Mouse (Mus musculus) ES-E14 (cell line): Measurements from ENCODE around the gene Hivep3. TPM values are rescaled to one million over a fixed set of nuclear protein-coding genes. Genes with fewer than 3 reads are reported as not detected.

Source experiments
- DNase-seq: peaks from one replicate; pipeline ENCODE4 v3.0.0-alpha.2; 2013; ENCODE audit warnings: low read depth, low spot score
- H3K27ac ChIP-seq: 2 replicates; pipeline ENCODE4 v1.5.1; 2012; ENCODE audit warnings: low read depth, mild to moderate bottlenecking, low read length, moderate library complexity, mixed read lengths; ENCODE audit not compliant: poor library complexity, insufficient read depth, severe bottlenecking
- H3K36me3 ChIP-seq: 2 replicates; pipeline ENCODE4 v1.6.1; 2012; ENCODE audit warnings: mild to moderate bottlenecking, low read length, moderate library complexity, mixed read lengths; ENCODE audit not compliant: control insufficient read depth, poor library complexity, insufficient read depth, severe bottlenecking
- H3K4me1 ChIP-seq, 2 experiments: fragments of 150-350 bp in 1 of 2; sonication (generic) in 1 of 2; 2 replicates each; pipeline ENCODE4 v1.6.1; 2012; ENCODE audit warnings: low read length in 2 of 2, mild to moderate bottlenecking in 1 of 2, mixed read lengths in 1 of 2; ENCODE audit not compliant: control insufficient read depth in 2 of 2, insufficient read depth in 2 of 2, poor library complexity in 1 of 2
- H3K4me3 ChIP-seq, 2 experiments: fragments of 150-350 bp in 1 of 2; sonication (generic) in 1 of 2; 2 replicates each; pipeline ENCODE4 v1.5.1; 2012; ENCODE audit warnings: low read length in 2 of 2, low read depth in 1 of 2, mild to moderate bottlenecking in 1 of 2, mixed read lengths in 1 of 2; ENCODE audit not compliant: insufficient read depth in 1 of 2, poor library complexity in 1 of 2, severe bottlenecking in 1 of 2
- H3K9ac ChIP-seq: 2 replicates; pipeline ENCODE4 v1.6.1; 2012; ENCODE audit warnings: low read depth, mild to moderate bottlenecking, low read length, mixed read lengths; ENCODE audit not compliant: poor library complexity, insufficient read depth, severe bottlenecking
- H3K9me3 ChIP-seq: fragments of 150-350 bp; sonication (generic); 2 replicates; pipeline ENCODE4 v1.6.1; 2012; ENCODE audit warnings: low read depth, mild to moderate bottlenecking, low read length; ENCODE audit not compliant: control insufficient read depth, insufficient read depth
- CHD2 ChIP-seq: IDR thresholded peaks from 2 replicates; pipeline ENCODE4 v1.6.1; 2014; ENCODE audit warnings: mild to moderate bottlenecking, low read depth, low read length, inconsistent platforms
- HCFC1 ChIP-seq: IDR thresholded peaks from 2 replicates; pipeline ENCODE4 v1.6.1; 2012; ENCODE audit warnings: low read length, inconsistent platforms, borderline replicate concordance; ENCODE audit not compliant: insufficient read depth
- MAFK ChIP-seq: IDR thresholded peaks from 2 replicates; pipeline ENCODE4 v1.6.1; 2014; ENCODE audit warnings: mild to moderate bottlenecking, low read depth, low read length, inconsistent platforms; ENCODE audit not compliant: insufficient read depth
- ZC3H11A ChIP-seq: IDR thresholded peaks from 2 replicates; pipeline ENCODE4 v1.6.1; 2012; ENCODE audit warnings: low read depth, mild to moderate bottlenecking, inconsistent platforms, low read length, borderline replicate concordance
- ZNF384 ChIP-seq: IDR thresholded peaks from 2 replicates; pipeline ENCODE4 v1.6.1; 2012; ENCODE audit warnings: low read depth, low read length, inconsistent platforms
- in situ Hi-C, 2 experiments: fragments of 600-800 bp; cut with MboI; formaldehyde crosslinking; loops; one replicate each; pipeline ENCODE4 v1.15.1; 2025; ENCODE audit warnings: low sequenced_read_pairs in 2 of 2, inconsistent platforms in 1 of 2; ENCODE audit not compliant: unreplicated experiment in 2 of 2
- total RNA-seq: library from RNA; depleted of rRNA; stranded (reverse); fragments of 300-350 nt; gene quantifications from 2 replicates; pipeline ENCODE4 v1.2.3, GENCODE M21; 2012

Hivep3 gene
- total RNA-seq, 1 experiment: 1.4 TPM

DNA sequence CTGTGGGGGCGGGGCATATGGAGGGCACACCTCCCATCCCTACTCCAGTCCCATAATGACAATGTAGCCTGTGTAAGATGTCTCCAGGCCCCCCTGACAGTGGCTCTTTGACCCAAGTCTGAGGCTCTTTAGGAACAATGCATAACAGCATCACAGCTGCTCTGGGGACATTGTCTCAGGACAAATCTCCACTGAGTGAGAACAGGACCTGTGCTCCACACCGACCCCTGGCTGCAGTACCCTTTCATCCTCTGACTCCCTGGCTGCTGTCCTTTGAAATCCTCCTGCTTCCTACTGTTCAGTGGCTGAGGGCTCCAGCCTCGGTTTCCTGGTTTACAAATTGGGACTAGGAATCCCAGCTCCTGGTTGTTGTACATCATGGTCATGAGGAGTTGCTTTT is 269.4 kb downstream of the Hivep3 start:
- Histone ChIP-seq H3K36me3 (no peaks in the 10 kb centered on the region), H3K4me1 (no peaks in the 10 kb centered on the region), H3K27ac (no peak overlapping the region), H3K4me3 (no peak overlapping the region), H3K9ac (no peak overlapping the region), H3K9me3 (no peaks in the 10 kb centered on the region)
- TF ChIP-seq ZNF384 (no peak), HCFC1 (no peak), MAFK (no peak), CHD2 (no peak), ZC3H11A (no peak)
- DNase-seq: no peak
- in situ Hi-C loops: no loop called here

GRCm38 (mm10) chr4:120006046-120006445 is 272.5 kb downstream of the Hivep3 start:
- DNase-seq: no peak
- Histone ChIP-seq H3K27ac (no peak overlapping the region), H3K36me3 (no peaks in the 10 kb centered on the region), H3K4me3 (no peak overlapping the region), H3K9ac (no peak overlapping the region), H3K9me3 (no peaks in the 10 kb centered on the region), H3K4me1 (no peaks in the 10 kb centered on the region)
- TF ChIP-seq MAFK: no peak
- no peak for TF ChIP-seq CHD2
- no peak for TF ChIP-seq HCFC1
- TF ChIP-seq ZNF384: no peak
- no peak for TF ChIP-seq ZC3H11A
- in situ Hi-C loops: no loop called here

DNA sequence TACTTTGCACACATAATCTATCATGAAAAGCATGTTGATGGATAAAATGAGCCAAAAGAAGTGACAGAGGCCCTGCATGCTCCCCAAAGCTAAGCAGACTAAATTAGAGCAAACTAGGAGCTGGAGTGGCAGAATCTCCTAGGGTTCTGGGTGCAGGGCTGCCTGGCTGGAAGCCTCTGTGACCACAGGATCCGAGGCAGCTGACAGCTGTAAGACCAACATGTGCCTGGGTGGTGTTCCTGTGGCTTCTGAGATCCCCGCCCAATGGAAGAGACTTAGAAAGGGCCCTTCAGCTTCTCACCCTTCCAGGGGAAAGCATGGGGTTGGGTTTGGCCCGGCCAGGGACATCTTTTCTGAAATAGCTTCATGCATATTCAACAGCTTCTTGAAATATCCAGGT is 274.3 kb downstream of the Hivep3 start:
- H3K36me3 ChIP-seq: no peaks in the 10 kb centered on the region
- no peak overlapping the region for H3K27ac ChIP-seq
- TF ChIP-seq HCFC1: no peak
- TF ChIP-seq ZNF384: no peak
- TF ChIP-seq ZC3H11A: no peak
- TF ChIP-seq CHD2: no peak
- TF ChIP-seq MAFK: no peak
- H3K4me1 ChIP-seq: no peaks in the 10 kb centered on the region
- H3K4me3 ChIP-seq: no peak overlapping the region
- H3K9ac ChIP-seq: no peak overlapping the region
- DNase-seq: no peak
- in situ Hi-C loops: no loop called here
- no peaks in the 10 kb centered on the region for H3K9me3 ChIP-seq

DNA sequence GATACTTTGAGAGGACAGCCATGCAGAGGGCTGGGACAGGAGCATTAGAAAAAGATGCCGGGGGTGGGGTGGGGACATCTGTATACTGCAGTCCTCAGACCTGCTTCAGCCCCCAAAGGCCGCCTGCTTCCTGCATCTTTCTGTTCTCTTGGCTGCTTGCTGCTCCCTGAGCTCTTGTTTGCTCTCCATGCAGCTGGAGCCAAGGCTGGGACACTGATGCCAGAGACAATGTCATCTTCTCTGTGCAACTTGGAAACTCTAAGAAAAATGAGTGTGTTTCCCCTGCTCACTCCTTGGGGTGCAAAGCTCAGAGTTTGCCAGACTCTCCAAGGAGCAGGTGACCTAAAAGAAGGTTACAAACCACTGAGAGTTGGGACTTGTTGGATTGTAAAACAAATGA is 275.6 kb downstream of the Hivep3 start:
- no peak overlapping the region for H3K9ac ChIP-seq
- H3K36me3 ChIP-seq: no peaks in the 10 kb centered on the region
- in situ Hi-C loops: no loop called here
- H3K9me3 ChIP-seq: no peaks in the 10 kb centered on the region
- no peaks in the 10 kb centered on the region for H3K4me1 ChIP-seq
- TF ChIP-seq HCFC1: no peak
- no peak for TF ChIP-seq ZC3H11A
- no peak for TF ChIP-seq CHD2
- no peak for TF ChIP-seq MAFK
- TF ChIP-seq ZNF384: no peak
- DNase-seq: no peak
- H3K27ac ChIP-seq: no peak overlapping the region
- H3K4me3 ChIP-seq: no peak overlapping the region

DNA sequence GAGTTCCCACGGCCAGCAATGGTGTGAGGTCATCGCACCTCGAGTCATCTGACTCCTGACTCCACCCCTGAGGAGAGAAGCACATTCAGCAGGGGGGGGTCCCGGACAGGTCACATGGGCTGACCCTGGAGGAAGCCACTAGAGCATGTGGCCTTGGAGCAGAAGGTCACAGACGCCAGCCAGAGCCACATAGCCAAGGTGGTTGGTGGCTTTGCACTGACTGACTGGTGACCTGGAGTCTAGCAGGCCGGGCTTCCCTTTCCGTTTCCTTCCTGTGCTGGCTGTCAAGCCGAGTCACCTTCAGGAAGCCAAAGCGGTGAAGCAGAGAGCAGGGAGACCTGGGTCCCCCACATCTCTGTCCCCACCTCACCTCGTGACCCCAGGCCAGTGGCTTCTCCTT is 278.2 kb downstream of the Hivep3 start:
- no peak overlapping the region for H3K9ac ChIP-seq
- H3K9me3 ChIP-seq: no peaks in the 10 kb centered on the region
- DNase-seq: no peak
- no peaks in the 10 kb centered on the region for H3K4me1 ChIP-seq
- no peak for TF ChIP-seq MAFK
- no peak for TF ChIP-seq HCFC1
- TF ChIP-seq ZC3H11A: no peak
- no peak for TF ChIP-seq ZNF384
- H3K27ac ChIP-seq: no peak overlapping the region
- in situ Hi-C loops: no loop called here
- no peak overlapping the region for H3K4me3 ChIP-seq
- no peaks in the 10 kb centered on the region for H3K36me3 ChIP-seq
